Mouse (Mus musculus): ENCODE measurements around the gene Abcc2. TPM values are rescaled to one million over a fixed set of nuclear protein-coding genes. Genes with fewer than 3 reads are reported as not detected.

Gene Abcc2
- polyA plus RNA-seq, 1 experiment = 49.5 TPM

- H3K4me1 ChIP-seq (ENCODE audit: control insufficient read depth, insufficient read depth, insufficient read length, low read length) = peaks cover 2% of the 10 kb centered on the region; the same call in 1 of the 2 replicates
- TF ChIP-seq CTCF (IDR thresholded peaks at IDR 0.05; ENCODE audit: extremely low read depth, insufficient read length, insufficient replicate concordance, low read depth, low read length) (peak; percentile 80; the same call in 1 of the 2 replicates), POLR2A (IDR thresholded peaks at IDR 0.05; ENCODE audit: low read depth, low read length) (no peak)
- H3K27me3 ChIP-seq (ENCODE audit: control insufficient read depth, insufficient read depth, low read length) = no peaks in the 10 kb centered on the region
- H3K27ac ChIP-seq (ENCODE audit: insufficient read depth, low read depth, low read length) = peak overlapping the region; percentile 99
- H3K36me3 ChIP-seq (ENCODE audit: control insufficient read depth, insufficient read depth, low read length) = peaks cover 14% of the 10 kb centered on the region
- WGBS = under 1% methylated on average over 24 of the region's 24 CpGs
- H3K4me3 ChIP-seq (ENCODE audit: low read depth, low read length) = peak overlapping the region; percentile 89
These were observed 28.7 kb upstream of the Abcc2 start for GRCm38 (mm10) chr19:43753226-43753835.

GRCm38 (mm10) chr19:43754237-43754636, 27.8 kb upstream of the Abcc2 start:
- peaks cover 8% of the 10 kb centered on the region for H3K36me3 ChIP-seq (ENCODE audit: control insufficient read depth, insufficient read depth, low read length)
- TF ChIP-seq CTCF (IDR thresholded peaks at IDR 0.05; ENCODE audit: extremely low read depth, insufficient read length, insufficient replicate concordance, low read depth, low read length) (no peak), POLR2A (IDR thresholded peaks at IDR 0.05; ENCODE audit: low read depth, low read length) (no peak)
- H3K27ac ChIP-seq (ENCODE audit: insufficient read depth, low read depth, low read length) = no peak overlapping the region
- H3K4me3 ChIP-seq (ENCODE audit: low read depth, low read length) = no peak overlapping the region
- H3K4me1 ChIP-seq (ENCODE audit: control insufficient read depth, insufficient read depth, insufficient read length, low read length) = peaks cover 2% of the 10 kb centered on the region; the same call in 1 of the 2 replicates
- H3K27me3 ChIP-seq (ENCODE audit: control insufficient read depth, insufficient read depth, low read length) = no peaks in the 10 kb centered on the region
- WGBS = 68% methylated on average over 2 of the region's 2 CpGs

GRCm38 (mm10) chr19:43754872-43755271, 27.1 kb upstream of the Abcc2 start:
- WGBS = 58% methylated on average over 2 of the region's 2 CpGs
- H3K4me1 ChIP-seq (ENCODE audit: control insufficient read depth, insufficient read depth, insufficient read length, low read length) = peaks cover 2% of the 10 kb centered on the region; the same call in 1 of the 2 replicates
- H3K4me3 ChIP-seq (ENCODE audit: low read depth, low read length) = no peak overlapping the region
- TF ChIP-seq POLR2A (IDR thresholded peaks at IDR 0.05; ENCODE audit: low read depth, low read length) (no peak), CTCF (IDR thresholded peaks at IDR 0.05; ENCODE audit: extremely low read depth, insufficient read length, insufficient replicate concordance, low read depth, low read length) (no peak)
- H3K36me3 ChIP-seq (ENCODE audit: control insufficient read depth, insufficient read depth, low read length) = peaks cover 9% of the 10 kb centered on the region
- no peaks in the 10 kb centered on the region for H3K27me3 ChIP-seq (ENCODE audit: control insufficient read depth, insufficient read depth, low read length)
- H3K27ac ChIP-seq (ENCODE audit: insufficient read depth, low read depth, low read length) = no peak overlapping the region

GRCm38 (mm10) chr19:43760504-43760903, 21.5 kb upstream of the Abcc2 start:
- Histone ChIP-seq H3K4me3 (ENCODE audit: low read depth, low read length) (no peak overlapping the region), H3K27ac (ENCODE audit: insufficient read depth, low read depth, low read length) (no peak overlapping the region), H3K36me3 (ENCODE audit: control insufficient read depth, insufficient read depth, low read length) (peaks cover 7% of the 10 kb centered on the region), H3K4me1 (ENCODE audit: control insufficient read depth, insufficient read depth, insufficient read length, low read length) (peaks cover 2% of the 10 kb centered on the region; the same call in 1 of the 2 replicates), H3K27me3 (ENCODE audit: control insufficient read depth, insufficient read depth, low read length) (no peaks in the 10 kb centered on the region)
- WGBS = 20% methylated on average over 6 of the region's 6 CpGs
- TF ChIP-seq POLR2A (IDR thresholded peaks at IDR 0.05; ENCODE audit: low read depth, low read length) (no peak), CTCF (IDR thresholded peaks at IDR 0.05; ENCODE audit: extremely low read depth, insufficient read length, insufficient replicate concordance, low read depth, low read length) (no peak)

GRCm38 (mm10) chr19:43761543-43762256, 20.3 kb upstream of the Abcc2 start:
- peak overlapping the region; percentile 48 for H3K27ac ChIP-seq (ENCODE audit: insufficient read depth, low read depth, low read length)

GRCm38 (mm10) chr19:43762410-43762809, 19.6 kb upstream of the Abcc2 start:
- H3K27me3 ChIP-seq (ENCODE audit: control insufficient read depth, insufficient read depth, low read length) = no peaks in the 10 kb centered on the region
- peaks cover 6% of the 10 kb centered on the region for H3K4me1 ChIP-seq (ENCODE audit: control insufficient read depth, insufficient read depth, insufficient read length, low read length)
- no peak overlapping the region for H3K27ac ChIP-seq (ENCODE audit: insufficient read depth, low read depth, low read length)
- H3K4me3 ChIP-seq (ENCODE audit: low read depth, low read length) = no peak overlapping the region
- WGBS = 81% methylated on average over 2 of the region's 2 CpGs
- H3K36me3 ChIP-seq (ENCODE audit: control insufficient read depth, insufficient read depth, low read length) = peaks cover 8% of the 10 kb centered on the region
- TF ChIP-seq CTCF (IDR thresholded peaks at IDR 0.05; ENCODE audit: extremely low read depth, insufficient read length, insufficient replicate concordance, low read depth, low read length) (no peak), POLR2A (IDR thresholded peaks at IDR 0.05; ENCODE audit: low read depth, low read length) (no peak)

More at GRCm38 (mm10) chr19:43761543-43762256, 20.3 kb upstream of the Abcc2 start:
- TF ChIP-seq CTCF (IDR thresholded peaks at IDR 0.05; ENCODE audit: extremely low read depth, insufficient read length, insufficient replicate concordance, low read depth, low read length) (no peak), POLR2A (IDR thresholded peaks at IDR 0.05; ENCODE audit: low read depth, low read length) (no peak)
- Histone ChIP-seq H3K4me1 (ENCODE audit: control insufficient read depth, insufficient read depth, insufficient read length, low read length) (peaks cover 6% of the 10 kb centered on the region), H3K36me3 (ENCODE audit: control insufficient read depth, insufficient read depth, low read length) (peaks cover 8% of the 10 kb centered on the region), H3K27me3 (ENCODE audit: control insufficient read depth, insufficient read depth, low read length) (no peaks in the 10 kb centered on the region), H3K4me3 (ENCODE audit: low read depth, low read length) (no peak overlapping the region)

- H3K36me3 ChIP-seq (ENCODE audit: control insufficient read depth, insufficient read depth, low read length) = peaks cover 3% of the 10 kb centered on the region; the same call in 1 of the 2 replicates
- H3K4me1 ChIP-seq (ENCODE audit: control insufficient read depth, insufficient read depth, insufficient read length, low read length) = peaks cover 17% of the 10 kb centered on the region
- H3K27me3 ChIP-seq (ENCODE audit: control insufficient read depth, insufficient read depth, low read length) = no peaks in the 10 kb centered on the region
- no peak overlapping the region for H3K27ac ChIP-seq (ENCODE audit: insufficient read depth, low read depth, low read length)
- H3K4me3 ChIP-seq (ENCODE audit: low read depth, low read length) = no peak overlapping the region
- no peak for TF ChIP-seq CTCF (IDR thresholded peaks at IDR 0.05; ENCODE audit: extremely low read depth, insufficient read length, insufficient replicate concordance, low read depth, low read length)
- TF ChIP-seq POLR2A (IDR thresholded peaks at IDR 0.05; ENCODE audit: low read depth, low read length) = no peak
- WGBS = 73% methylated on average over 5 of the region's 5 CpGs
These were observed 15.5 kb upstream of the Abcc2 start for GRCm38 (mm10) chr19:43766451-43766850.

Measured in small intestine, adult 2 months (tissue).